Mouse (Mus musculus): ENCODE results near the gene Tsr3.
"Not testable (repeated sequence)": the region's sequence is repeated elsewhere in the genome, so short reads cannot be mapped to it uniquely, and the experiment has no call there.

Tsr3 gene

DNA sequence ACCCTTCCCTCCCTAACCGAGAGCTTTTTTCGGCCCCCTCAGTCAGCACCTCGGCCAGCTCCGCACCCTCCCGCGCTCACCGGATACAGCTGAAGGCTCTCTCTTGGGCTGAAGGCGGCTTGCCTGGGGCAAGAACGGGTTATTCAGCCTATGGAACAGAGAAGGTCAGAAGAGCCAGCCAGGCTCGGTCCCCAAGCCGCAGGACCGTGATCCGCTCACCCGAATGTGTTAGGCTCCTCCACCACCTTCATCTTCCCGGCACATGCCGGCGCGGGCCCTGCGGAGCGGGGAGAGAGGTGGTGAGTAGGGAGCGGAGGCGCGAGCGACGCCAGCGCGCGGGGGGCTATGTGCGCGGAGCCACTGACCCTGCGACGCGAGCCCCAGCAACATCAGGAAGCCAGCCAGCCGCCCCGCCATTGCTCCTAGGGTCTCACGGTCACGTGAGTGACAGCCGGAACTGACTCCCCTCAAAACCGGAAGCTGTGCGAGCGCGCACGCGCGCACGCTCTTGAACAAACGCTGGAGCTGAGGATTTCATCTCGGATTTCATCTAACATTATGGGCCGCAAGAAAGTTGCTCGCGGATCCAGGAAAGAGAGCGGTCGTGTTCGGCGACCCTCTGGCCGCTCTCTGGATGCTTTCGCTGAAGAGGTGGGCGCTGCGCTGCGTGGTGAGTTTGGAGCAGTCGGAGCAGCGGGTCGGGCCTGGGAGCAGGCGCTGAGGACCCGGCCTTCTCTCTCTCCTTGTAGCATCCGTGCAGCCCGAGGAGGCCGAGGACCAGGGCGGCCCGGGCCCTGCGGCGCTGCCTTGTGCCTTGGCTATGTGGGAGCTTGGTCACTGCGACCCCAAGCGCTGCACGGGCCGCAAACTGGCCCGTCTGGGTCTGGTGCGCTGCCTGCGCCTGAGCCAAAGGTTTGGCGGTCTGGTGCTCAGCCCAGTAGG, at the start of gene Tsr3, which contains the start of gene Gnptg:
TSS of gene Tsr3 (plus strand) at position 476 of the 942 bp plus-strand sequence.
TSS of gene Gnptg (minus strand) at position 430 of the 942 bp plus-strand sequence.
- DNase-seq = peak; percentile 76

GRCm38 (mm10) chr17:25202401-25202800, 37.6 kb upstream of the Tsr3 start:
- DNase-seq = no peak

- no peak for DNase-seq
These were observed 30.0 kb upstream of the Tsr3 start for GRCm38 (mm10) chr17:25210006-25210405.

- peak; percentile 73 for DNase-seq
These were observed 29.1 kb upstream of the Tsr3 start for GRCm38 (mm10) chr17:25210680-25211466.

- no peak for DNase-seq
These were observed 28.3 kb upstream of the Tsr3 start for GRCm38 (mm10) chr17:25211705-25212104.

GRCm38 (mm10) chr17:25215431-25215830, 24.5 kb upstream of the Tsr3 start:
- DNase-seq = no peak

DNA sequence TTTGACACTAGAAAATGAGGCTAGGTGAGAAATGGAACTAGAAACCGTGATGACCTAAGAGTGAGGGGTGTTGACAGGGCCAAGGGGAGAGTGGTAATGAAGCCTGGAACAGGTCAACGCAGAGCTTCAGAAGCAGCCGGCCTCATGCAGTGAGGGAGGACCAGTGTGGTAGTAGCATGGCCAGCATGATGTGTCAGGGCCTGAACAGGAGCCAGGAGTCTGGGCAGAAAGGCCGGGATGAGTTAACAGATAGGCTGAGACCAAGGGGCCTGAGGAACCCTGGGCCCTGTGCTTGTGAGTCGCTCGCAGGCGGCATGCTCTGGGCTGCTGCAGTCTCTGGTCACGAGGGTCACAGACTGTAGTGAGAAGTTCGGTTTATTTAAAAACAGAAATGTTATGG, 21.0 kb upstream of the Tsr3 start:
- DNase-seq = no peak

DNA sequence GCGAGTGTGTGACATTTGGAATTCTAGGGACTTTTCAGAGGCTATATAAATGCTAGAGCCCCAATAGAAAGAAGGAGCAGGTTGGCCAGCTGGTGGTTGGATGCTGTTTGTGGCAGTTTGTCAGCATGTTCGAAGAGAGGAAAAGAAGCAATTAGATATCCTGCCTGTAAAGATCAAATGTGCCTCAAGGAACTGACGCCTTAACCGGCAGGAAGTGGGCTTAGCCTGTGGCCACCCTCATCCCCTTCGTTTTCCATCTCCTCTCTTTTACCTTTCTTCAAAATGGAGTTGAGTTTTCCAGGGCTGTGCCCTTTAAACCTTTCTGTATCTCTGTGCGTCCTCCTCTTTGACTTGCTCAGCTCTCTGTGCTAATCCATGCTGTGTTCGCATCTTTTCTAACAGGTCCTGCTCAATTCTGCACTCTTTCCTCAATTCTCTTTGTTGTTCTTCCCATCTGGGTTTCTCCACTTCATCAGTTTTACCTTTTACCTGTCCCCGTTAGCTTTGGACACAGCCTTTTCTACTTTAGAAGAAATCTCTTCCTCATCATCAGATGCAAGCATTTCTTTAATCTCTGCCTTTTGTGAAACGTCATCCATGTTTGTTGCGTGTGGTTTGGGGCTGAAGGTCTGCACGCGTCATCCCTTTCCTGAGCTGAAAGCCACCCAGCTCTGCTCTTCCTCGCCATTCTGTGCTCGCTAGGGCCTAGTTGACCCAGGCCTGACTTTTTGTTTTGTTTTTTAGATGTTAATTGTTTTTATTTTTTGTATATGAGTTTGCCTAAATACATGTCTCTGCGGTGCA, 20.3 kb upstream of the Tsr3 start:
- no peak for DNase-seq

- DNase-seq = no peak
These were observed 19.2 kb upstream of the Tsr3 start for GRCm38 (mm10) chr17:25220746-25221145.

- DNase-seq = peak; percentile 76
These were observed 18.0 kb upstream of the Tsr3 start for GRCm38 (mm10) chr17:25221821-25222503.

DNA sequence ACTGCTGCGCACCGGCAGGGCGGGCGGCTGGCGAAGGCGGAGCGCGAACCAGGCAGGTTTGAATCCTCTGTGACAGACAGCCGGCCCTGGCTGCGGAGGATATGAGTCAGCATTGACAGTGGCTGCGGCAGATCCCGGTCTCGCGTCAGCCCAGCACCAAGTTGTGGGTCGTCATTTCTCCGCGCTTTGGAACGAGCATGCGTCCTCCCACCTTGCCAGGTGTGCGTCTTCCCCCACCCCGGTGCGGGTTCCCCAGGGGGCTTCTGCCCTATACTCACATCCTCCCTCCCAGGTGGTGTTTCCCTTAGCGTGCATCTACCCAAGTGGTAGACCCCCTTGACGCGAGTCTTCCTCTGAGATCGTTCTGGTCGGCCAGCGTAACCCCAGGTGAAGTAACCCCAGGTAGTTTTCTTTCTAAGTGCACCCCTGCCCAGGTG, 17.4 kb upstream of the Tsr3 start:
- DNase-seq = peak; percentile 54

DNA sequence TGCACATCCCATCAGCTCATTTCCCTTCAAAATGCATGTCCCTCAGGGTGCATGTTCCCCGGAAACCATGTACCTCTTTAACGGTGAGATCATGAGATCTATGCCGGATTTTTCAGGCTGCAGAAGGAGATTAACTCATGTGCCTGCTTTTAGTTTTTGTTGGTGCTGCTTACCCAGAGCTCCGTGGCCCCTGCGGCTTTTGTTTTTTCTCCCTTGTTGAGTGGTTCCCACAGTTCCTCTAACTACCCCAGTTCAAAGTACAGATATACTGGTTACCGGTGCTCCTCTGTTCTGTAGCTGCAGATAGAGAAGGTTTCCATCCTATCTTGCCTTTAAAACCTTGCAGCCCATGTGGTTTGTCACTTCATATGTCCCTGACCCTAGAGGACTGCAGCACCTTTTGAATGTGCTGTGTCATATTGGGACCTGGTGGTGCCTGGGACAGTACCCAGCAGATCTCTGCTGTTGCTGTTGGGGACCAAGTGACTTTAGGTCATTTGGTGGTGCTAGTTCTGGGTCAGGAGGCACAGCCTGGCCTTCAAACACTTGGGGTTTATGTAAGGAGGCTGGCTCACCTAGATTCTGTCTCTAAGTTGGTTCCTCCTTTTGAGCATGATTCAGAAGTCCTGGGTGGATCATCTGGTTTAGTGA, 16.9 kb upstream of the Tsr3 start:
- no peak for DNase-seq

DNA sequence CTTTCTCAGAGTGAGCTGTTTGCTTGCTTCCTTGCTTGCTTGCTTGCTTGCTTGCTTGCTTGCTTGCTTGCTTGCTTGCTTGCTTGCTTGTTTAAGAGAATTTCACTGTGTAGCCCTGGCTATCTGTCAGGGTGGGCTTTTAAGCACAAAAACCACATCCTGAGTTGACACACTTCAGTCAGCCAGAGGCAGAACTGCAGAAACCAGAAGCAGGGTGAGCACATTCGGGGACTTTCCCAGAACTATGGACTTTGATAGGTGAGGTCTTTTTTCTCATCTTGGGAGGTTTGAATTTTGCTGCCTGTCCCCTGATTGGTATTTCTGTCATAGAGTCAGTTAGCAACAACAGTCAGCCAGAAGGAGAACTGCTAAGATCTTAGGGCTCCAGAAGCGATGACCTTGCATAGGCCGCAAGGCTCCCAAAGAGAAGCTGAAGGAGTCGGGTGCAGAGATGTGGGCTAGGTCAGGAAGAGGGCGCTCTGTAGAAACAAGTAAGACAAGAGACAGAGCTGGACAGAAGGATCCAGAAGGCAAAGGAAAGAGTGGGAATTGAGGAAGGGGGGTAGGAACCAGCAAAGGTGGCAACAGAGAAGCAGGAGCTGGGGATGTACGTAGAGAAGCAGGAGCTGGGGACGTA, 15.3 kb upstream of the Tsr3 start:
- DNase-seq = no peak

- no peak for DNase-seq
These were observed 14.3 kb upstream of the Tsr3 start for GRCm38 (mm10) chr17:25225659-25226058.

GRCm38 (mm10) chr17:25227991-25228390, 12.0 kb upstream of the Tsr3 start:
- no peak for DNase-seq

- not testable (repeated sequence) for DNase-seq
These were observed 9.8 kb upstream of the Tsr3 start for GRCm38 (mm10) chr17:25230014-25230655.

DNA sequence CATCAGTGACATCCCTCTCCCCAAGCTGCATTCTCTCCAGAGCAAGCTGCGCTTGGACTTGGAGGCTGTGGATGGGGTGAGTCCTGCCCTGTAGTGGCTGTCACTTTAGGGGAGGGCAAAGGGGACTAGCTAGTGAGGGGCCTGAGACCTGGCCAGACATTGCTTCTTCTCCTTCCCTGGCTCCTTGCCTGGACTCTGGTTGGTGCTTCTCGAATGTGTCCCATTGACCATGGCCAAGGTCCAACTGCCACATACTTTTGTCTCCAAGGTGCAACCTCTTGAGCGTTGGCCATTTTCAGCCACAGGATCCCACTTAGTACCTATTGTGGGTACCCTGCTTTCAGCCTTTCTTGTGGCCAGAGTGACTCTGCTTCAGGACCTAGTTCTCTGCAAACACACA, 9.3 kb upstream of the Tsr3 start:
- DNase-seq = no peak

GRCm38 (mm10) chr17:25231621-25232020, 8.3 kb upstream of the Tsr3 start:
- DNase-seq = not testable (repeated sequence)

GRCm38 (mm10) chr17:25235635-25236034, 4.3 kb upstream of the Tsr3 start:
- no peak for DNase-seq

GRCm38 (mm10) chr17:25243131-25243780, 3.3 kb downstream of the Tsr3 start:
- DNase-seq = no peak

All from cerebellum, adult 8-10 months (tissue).